Mouse (Mus musculus) left cerebral cortex, adult 2 months (tissue): ENCODE data around the gene Crip2. TPM values are rescaled to one million over a fixed set of nuclear protein-coding genes. Genes with fewer than 3 reads are reported as not detected.

Experiments
- DNase-seq, 2 experiments: peaks; one replicate each; pipeline ENCODE4 v3.0.0; 2021 to 2022; ENCODE audit warnings: low spot score in 2 of 2, mixed read lengths in 1 of 2; ENCODE audit errors: extremely low spot score in 1 of 2
- H3K27ac ChIP-seq: fragments of 200-600 bp; 2 replicates; pipeline ENCODE4 v1.8.1; 2022
- H3K4me3 ChIP-seq: fragments of 200-600 bp; 2 replicates; pipeline ENCODE4 v1.8.1; 2022
- CTCF ChIP-seq: fragments of 200-600 bp; IDR thresholded peaks from 2 replicates; pipeline ENCODE4 v1.8.1; 2022; ENCODE audit warnings: antibody characterized with exemption, mild to moderate bottlenecking, moderate library complexity
- intact Hi-C: fragments of 180-260 bp; cut with DNase I; formaldehyde crosslinking; loops from one replicate; pipeline ENCODE4 v1.15.1; 2025
- total RNA-seq, 2 experiments: library from RNA; stranded (reverse); gene quantifications; 2 replicates each; pipeline ENCODE4 v1.2.3; 2021

The Crip2 gene
- total RNA-seq, 2 experiments from 2014 or later, result 143 to 148 TPM

DNA sequence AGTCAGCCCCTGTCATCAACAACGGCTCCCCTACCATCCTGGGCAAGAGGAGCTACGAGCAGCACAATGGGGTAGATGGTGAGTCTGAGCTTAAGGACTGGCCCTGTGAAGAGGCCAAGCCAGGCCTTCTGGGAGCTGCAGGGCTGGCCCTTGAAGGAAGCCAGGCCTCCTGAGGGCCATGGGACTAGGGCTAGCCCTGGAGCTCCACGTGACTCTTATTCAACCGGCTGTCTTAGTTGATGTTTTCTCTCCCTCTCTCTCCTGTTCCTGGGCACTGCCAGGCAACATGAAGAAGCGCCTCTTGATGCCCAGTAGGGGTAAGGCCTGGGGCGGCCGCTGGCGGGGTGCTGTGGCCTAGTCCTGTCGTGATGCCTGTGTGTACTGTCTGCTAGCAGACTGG lies 6.8 kb upstream of the Crip2 start:
- Histone ChIP-seq H3K27ac (peak overlapping the region; percentile 12), H3K4me3 (no peak overlapping the region)
- no peak for DNase-seq
- no peak for TF ChIP-seq CTCF
- intact Hi-C loops, result no loop called here

GRCm38 (mm10) chr12:113133861-113134403 lies 6.1 kb upstream of the Crip2 start:
- intact Hi-C loops, result no loop called here

GRCm38 (mm10) chr12:113134502-113134901 lies 5.5 kb upstream of the Crip2 start:
- Histone ChIP-seq H3K27ac (no peak overlapping the region), H3K4me3 (no peak overlapping the region)
- TF ChIP-seq CTCF, result no peak
- no peak for DNase-seq
- intact Hi-C loops, result no loop called here

More at GRCm38 (mm10) chr12:113133861-113134403, 6.1 kb upstream of the Crip2 start:
- Histone ChIP-seq H3K4me3 (no peak overlapping the region), H3K27ac (peak overlapping the region; percentile 15; the same call in 1 of the 2 replicates)
- no peak for DNase-seq
- no peak for TF ChIP-seq CTCF

DNA sequence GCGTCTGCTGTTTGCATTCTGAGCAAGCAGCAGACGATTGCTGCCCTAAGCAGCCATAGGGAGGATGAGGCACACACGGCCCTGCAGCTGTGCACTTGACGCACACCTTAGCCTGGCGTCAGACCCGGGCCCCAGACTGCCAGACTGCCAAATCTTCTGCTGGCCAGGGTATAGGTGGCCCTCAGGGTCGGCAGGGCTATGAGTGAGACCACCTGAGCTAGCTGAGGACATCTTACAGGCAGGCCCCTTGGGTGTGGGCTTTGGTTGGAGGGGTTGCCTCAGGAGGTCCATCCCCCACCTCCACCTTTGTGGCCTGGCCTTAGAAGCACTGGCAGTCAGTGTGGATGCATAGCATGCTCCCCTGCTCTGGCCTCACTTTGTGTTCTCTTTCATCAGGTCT lies 4.6 kb upstream of the Crip2 start:
- H3K4me3 ChIP-seq, result no peak overlapping the region

DNA sequence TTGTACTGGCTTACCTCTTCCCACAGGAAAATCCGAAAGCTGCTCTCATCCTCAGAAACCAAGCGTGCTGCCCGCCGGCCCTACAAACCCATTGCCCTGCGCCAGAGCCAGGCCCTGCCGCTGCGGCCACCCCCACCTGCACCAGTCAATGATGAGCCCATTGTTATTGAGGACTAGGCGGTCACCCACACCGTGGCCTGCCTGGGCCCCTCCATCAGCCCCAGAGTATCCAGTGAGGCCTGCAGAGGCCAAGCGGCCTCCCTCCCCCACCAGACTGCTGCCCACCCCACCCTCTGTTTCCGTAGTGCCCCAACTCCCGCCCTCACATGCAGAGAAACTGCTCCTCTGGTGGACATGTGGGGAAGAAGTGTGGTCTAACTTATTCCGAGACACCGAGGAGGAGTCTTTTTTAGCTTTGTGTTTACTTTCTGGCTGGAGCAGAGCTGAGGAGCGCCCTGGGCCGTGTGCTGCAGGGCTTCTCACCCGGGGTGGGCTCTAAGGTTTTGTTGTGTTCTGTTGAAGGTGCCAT lies 3.5 kb upstream of the Crip2 start:
- no peak; the same call in 1 of the 2 replicates for TF ChIP-seq CTCF
- peak overlapping the region; percentile 25; the same call in 1 of the 2 replicates for H3K27ac ChIP-seq
- H3K4me3 ChIP-seq, result no peak overlapping the region
- intact Hi-C loops, result no loop called here
- no peak for DNase-seq

More for the DNA sequence above, 4.6 kb upstream of the Crip2 start:
- intact Hi-C loops, result no loop called here
- TF ChIP-seq CTCF, result no peak
- no peak for DNase-seq
- H3K27ac ChIP-seq, result peak overlapping the region; percentile 20

GRCm38 (mm10) chr12:113137260-113138213 lies 2.5 kb upstream of the Crip2 start:
- DNase-seq, result no peak
- Histone ChIP-seq H3K4me3 (no peak overlapping the region), H3K27ac (no peak overlapping the region)
- TF ChIP-seq CTCF, result no peak
- intact Hi-C loops, result no loop called here

- TF ChIP-seq CTCF, result no peak
- DNase-seq, result no peak
- intact Hi-C loops, result no loop called here
- Histone ChIP-seq H3K4me3 (no peak overlapping the region), H3K27ac (peak overlapping the region; percentile 93)
Observed at GRCm38 (mm10) chr12:113138291-113138690, 1.7 kb upstream of the Crip2 start.

GRCm38 (mm10) chr12:113138901-113139864 lies 853 bp upstream of the Crip2 start:
- peak overlapping the region; percentile 84 for H3K4me3 ChIP-seq
- intact Hi-C loops, result no loop called here
- TF ChIP-seq CTCF, result no peak
- peak overlapping the region; percentile 93 for H3K27ac ChIP-seq
- DNase-seq, result no peak

- peak in 1 of 2 experiments; percentile 43 for DNase-seq
- TF ChIP-seq CTCF, result no peak
- intact Hi-C loops, result no loop called here
- Histone ChIP-seq H3K27ac (peak overlapping the region; percentile 93), H3K4me3 (peak overlapping the region; percentile 84)
Observed at GRCm38 (mm10) chr12:113140616-113141411, 778 bp downstream of the Crip2 start.

GRCm38 (mm10) chr12:113141531-113141973 lies 1.5 kb downstream of the Crip2 start:
- DNase-seq, result peak in 1 of 2 experiments; percentile 48
- intact Hi-C loops, result no loop called here
- no peak for TF ChIP-seq CTCF
- Histone ChIP-seq H3K4me3 (peak overlapping the region; percentile 84), H3K27ac (peak overlapping the region; percentile 93)
